Mouse (Mus musculus): ENCODE results near the gene Rbms3. TPM values are rescaled to one million over a fixed set of nuclear protein-coding genes. Genes with fewer than 3 reads are reported as not detected.

Rbms3 gene
- total and polyA plus RNA-seq, 2 experiments from 2014 or later = 56.3 to 77.9 TPM

GRCm38 (mm10) chr9:116967317-116967716 is 662.4 kb downstream of the Rbms3 start:
- 96% methylated on average over 3 of the region's 3 CpGs for WGBS
- H3K9ac ChIP-seq (replicated peaks; ENCODE audit: low read length) = no peak overlapping the region
- H3K27me3 ChIP-seq (ENCODE audit: insufficient read depth, low read length) = no peaks in the 10 kb centered on the region
- no peak overlapping the region for H3K4me2 ChIP-seq (ENCODE audit: low read depth, low read length)
- ATAC-seq (no peak), DNase-seq (ENCODE audit: low spot score) (no peak)
- H3K36me3 ChIP-seq (ENCODE audit: insufficient read depth, low read length) = no peaks in the 10 kb centered on the region
- no peak for TF ChIP-seq CTCF (IDR thresholded peaks at IDR 0.05; ENCODE audit: low read depth)
- no peak overlapping the region for H3K4me3 ChIP-seq (ENCODE audit: low read length)
- no peak overlapping the region for H3K27ac ChIP-seq
- H3K4me1 ChIP-seq (ENCODE audit: insufficient read depth, low read length) = no peaks in the 10 kb centered on the region
- no peaks in the 10 kb centered on the region for H3K9me3 ChIP-seq (ENCODE audit: low read length)

- TF ChIP-seq CTCF (IDR thresholded peaks at IDR 0.05; ENCODE audit: low read depth) = no peak
- DNase-seq (ENCODE audit: low spot score) (peak; percentile 35), ATAC-seq (0 out of 2 replicates have a peak, but pooled peaks have one; percentile 43)
- no peaks in the 10 kb centered on the region for H3K4me1 ChIP-seq (ENCODE audit: insufficient read depth, low read length)
- H3K9me3 ChIP-seq (ENCODE audit: low read length) = no peaks in the 10 kb centered on the region
- WGBS = 62% methylated on average over 6 of the region's 6 CpGs
- no peak overlapping the region for H3K4me3 ChIP-seq (ENCODE audit: low read length)
- no peak overlapping the region for H3K27ac ChIP-seq
- no peak overlapping the region for H3K4me2 ChIP-seq (ENCODE audit: low read depth, low read length)
- H3K27me3 ChIP-seq (ENCODE audit: insufficient read depth, low read length) = no peaks in the 10 kb centered on the region
- no peak overlapping the region for H3K9ac ChIP-seq (replicated peaks; ENCODE audit: low read length)
- H3K36me3 ChIP-seq (ENCODE audit: insufficient read depth, low read length) = no peaks in the 10 kb centered on the region
Observed at GRCm38 (mm10) chr9:116965691-116966090, 664.0 kb downstream of the Rbms3 start.

GRCm38 (mm10) chr9:116956156-116956555 is 673.6 kb downstream of the Rbms3 start:
- Histone ChIP-seq H3K9me3 (ENCODE audit: low read length) (no peaks in the 10 kb centered on the region), H3K4me3 (ENCODE audit: low read length) (no peak overlapping the region), H3K4me2 (ENCODE audit: low read depth, low read length) (no peak overlapping the region), H3K36me3 (ENCODE audit: insufficient read depth, low read length) (no peaks in the 10 kb centered on the region), H3K4me1 (ENCODE audit: insufficient read depth, low read length) (no peaks in the 10 kb centered on the region), H3K27ac (no peak overlapping the region), H3K27me3 (ENCODE audit: insufficient read depth, low read length) (no peaks in the 10 kb centered on the region), H3K9ac (replicated peaks; ENCODE audit: low read length) (no peak overlapping the region)
- TF ChIP-seq CTCF (IDR thresholded peaks at IDR 0.05; ENCODE audit: low read depth) = no peak
- no peak for ATAC-seq
- no peak for DNase-seq (ENCODE audit: low spot score)
- WGBS = 85% methylated on average over 2 of the region's 2 CpGs

GRCm38 (mm10) chr9:116948211-116948610 is 681.5 kb downstream of the Rbms3 start:
- Histone ChIP-seq H3K9ac (replicated peaks; ENCODE audit: low read length) (no peak overlapping the region), H3K4me3 (ENCODE audit: low read length) (no peak overlapping the region), H3K9me3 (ENCODE audit: low read length) (no peaks in the 10 kb centered on the region), H3K27ac (no peak overlapping the region), H3K4me2 (ENCODE audit: low read depth, low read length) (no peak overlapping the region), H3K4me1 (ENCODE audit: insufficient read depth, low read length) (no peaks in the 10 kb centered on the region), H3K27me3 (ENCODE audit: insufficient read depth, low read length) (no peaks in the 10 kb centered on the region), H3K36me3 (ENCODE audit: insufficient read depth, low read length) (no peaks in the 10 kb centered on the region)
- ATAC-seq (no peak), DNase-seq (ENCODE audit: low spot score) (no peak)
- no peak for TF ChIP-seq CTCF (IDR thresholded peaks at IDR 0.05; ENCODE audit: low read depth)
- WGBS = 87% methylated on average over 3 of the region's 3 CpGs

GRCm38 (mm10) chr9:116947369-116947768 is 682.3 kb downstream of the Rbms3 start:
- Histone ChIP-seq H3K9ac (replicated peaks; ENCODE audit: low read length) (no peak overlapping the region), H3K9me3 (ENCODE audit: low read length) (no peaks in the 10 kb centered on the region), H3K4me3 (ENCODE audit: low read length) (no peak overlapping the region), H3K27me3 (ENCODE audit: insufficient read depth, low read length) (no peaks in the 10 kb centered on the region), H3K27ac (no peak overlapping the region), H3K36me3 (ENCODE audit: insufficient read depth, low read length) (no peaks in the 10 kb centered on the region), H3K4me1 (ENCODE audit: insufficient read depth, low read length) (no peaks in the 10 kb centered on the region), H3K4me2 (ENCODE audit: low read depth, low read length) (no peak overlapping the region)
- ATAC-seq (no peak), DNase-seq (ENCODE audit: low spot score) (no peak)
- no peak for TF ChIP-seq CTCF (IDR thresholded peaks at IDR 0.05; ENCODE audit: low read depth)
- 86% methylated on average over 4 of the region's 4 CpGs for WGBS

- no peak for ATAC-seq
- H3K27ac ChIP-seq = no peak overlapping the region
- no peak overlapping the region for H3K9ac ChIP-seq (replicated peaks; ENCODE audit: low read length)
- H3K9me3 ChIP-seq (ENCODE audit: low read length) = no peaks in the 10 kb centered on the region
- WGBS = 83% methylated on average over 3 of the region's 3 CpGs
- no peak overlapping the region for H3K4me3 ChIP-seq (ENCODE audit: low read length)
- no peaks in the 10 kb centered on the region for H3K4me1 ChIP-seq (ENCODE audit: insufficient read depth, low read length)
- no peaks in the 10 kb centered on the region for H3K36me3 ChIP-seq (ENCODE audit: insufficient read depth, low read length)
- no peak for DNase-seq (ENCODE audit: low spot score)
- no peak for TF ChIP-seq CTCF (IDR thresholded peaks at IDR 0.05; ENCODE audit: low read depth)
- no peaks in the 10 kb centered on the region for H3K27me3 ChIP-seq (ENCODE audit: insufficient read depth, low read length)
- no peak overlapping the region for H3K4me2 ChIP-seq (ENCODE audit: low read depth, low read length)
Observed at GRCm38 (mm10) chr9:116946787-116947186, 682.9 kb downstream of the Rbms3 start.

GRCm38 (mm10) chr9:116945689-116946088 is 684.0 kb downstream of the Rbms3 start:
- no peak for TF ChIP-seq CTCF (IDR thresholded peaks at IDR 0.05; ENCODE audit: low read depth)
- WGBS = 84% methylated on average over 9 of the region's 9 CpGs
- Histone ChIP-seq H3K4me2 (ENCODE audit: low read depth, low read length) (no peak overlapping the region), H3K9me3 (ENCODE audit: low read length) (no peaks in the 10 kb centered on the region), H3K27me3 (ENCODE audit: insufficient read depth, low read length) (no peaks in the 10 kb centered on the region), H3K4me1 (ENCODE audit: insufficient read depth, low read length) (no peaks in the 10 kb centered on the region), H3K4me3 (ENCODE audit: low read length) (no peak overlapping the region), H3K9ac (replicated peaks; ENCODE audit: low read length) (no peak overlapping the region), H3K36me3 (ENCODE audit: insufficient read depth, low read length) (no peaks in the 10 kb centered on the region), H3K27ac (no peak overlapping the region)
- DNase-seq (ENCODE audit: low spot score) (no peak), ATAC-seq (no peak)
